Mouse (Mus musculus): ENCODE measurements around the gene Tead4.
A peak's percentile ranks its signal among the peaks of the same experiment; 100 is the strongest.
"Not testable (repeated sequence)": the region's sequence is repeated elsewhere in the genome, so short reads cannot be mapped to it uniquely, and the experiment has no call there.

Gene Tead4

GRCm38 (mm10) chr6:128300134-128301001 is at the start of gene Tead4:
Gene Tead4 (minus strand): TSS chr6:128300823.
- peak; percentile 70 for DNase-seq (ENCODE audit: extremely low spot score)

- no peak for DNase-seq (ENCODE audit: extremely low spot score)
Measured at GRCm38 (mm10) chr6:128349711-128350110, 49.1 kb upstream of the Tead4 start.

DNA sequence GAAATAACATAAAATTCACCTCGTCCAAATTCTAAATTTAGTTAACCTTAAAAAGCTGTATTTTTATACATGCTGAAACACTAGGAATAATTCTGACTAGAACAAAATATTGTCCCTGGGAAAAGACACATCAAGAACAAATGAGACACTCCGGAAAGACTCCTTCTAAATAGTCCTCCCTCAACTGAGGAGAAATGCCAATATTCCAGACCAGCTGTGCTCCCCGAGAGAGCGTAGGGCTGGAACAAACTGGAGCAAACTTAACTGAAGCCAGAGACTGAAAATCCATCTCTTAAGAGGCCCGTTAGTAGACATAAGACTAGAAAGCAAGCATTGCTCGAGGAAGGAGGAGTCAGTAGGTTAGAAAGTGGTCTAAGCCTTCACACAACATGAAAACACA is 46.2 kb upstream of the Tead4 start:
- no peak for DNase-seq (ENCODE audit: extremely low spot score)

GRCm38 (mm10) chr6:128345623-128346022 is 45.0 kb upstream of the Tead4 start:
- DNase-seq (ENCODE audit: extremely low spot score) = no peak

GRCm38 (mm10) chr6:128341956-128342723 is 41.5 kb upstream of the Tead4 start:
- DNase-seq (ENCODE audit: extremely low spot score) = no peak

- no peak for DNase-seq (ENCODE audit: extremely low spot score)
Measured at GRCm38 (mm10) chr6:128338876-128339275, 38.3 kb upstream of the Tead4 start.

DNA sequence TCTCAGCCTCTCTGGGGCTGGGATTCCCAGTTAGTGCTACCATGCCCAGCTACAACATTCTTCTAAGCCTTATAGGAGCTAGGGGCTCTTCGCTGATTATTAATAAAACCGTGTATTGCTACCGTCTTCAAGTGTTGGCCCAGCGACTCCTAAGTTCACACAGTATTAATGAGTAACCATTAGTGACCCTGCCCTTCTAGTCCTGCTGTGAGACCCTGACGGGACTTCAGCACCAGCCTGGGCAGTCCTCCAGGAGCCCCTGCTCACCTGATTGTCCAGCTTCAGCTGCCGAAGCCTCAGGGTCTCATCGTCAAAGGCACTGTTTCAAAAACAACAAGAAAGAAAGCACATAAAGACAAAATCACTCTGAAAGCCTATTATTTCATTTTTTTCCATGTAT is 36.8 kb upstream of the Tead4 start:
- DNase-seq (ENCODE audit: extremely low spot score) = no peak

- peak; percentile 76 for DNase-seq (ENCODE audit: extremely low spot score)
Measured at GRCm38 (mm10) chr6:128334397-128335124, 33.9 kb upstream of the Tead4 start.

GRCm38 (mm10) chr6:128318317-128318716 is 17.7 kb upstream of the Tead4 start:
- DNase-seq (ENCODE audit: extremely low spot score) = peak; percentile 47

GRCm38 (mm10) chr6:128315597-128315996 is 15.0 kb upstream of the Tead4 start:
- no peak for DNase-seq (ENCODE audit: extremely low spot score)

DNA sequence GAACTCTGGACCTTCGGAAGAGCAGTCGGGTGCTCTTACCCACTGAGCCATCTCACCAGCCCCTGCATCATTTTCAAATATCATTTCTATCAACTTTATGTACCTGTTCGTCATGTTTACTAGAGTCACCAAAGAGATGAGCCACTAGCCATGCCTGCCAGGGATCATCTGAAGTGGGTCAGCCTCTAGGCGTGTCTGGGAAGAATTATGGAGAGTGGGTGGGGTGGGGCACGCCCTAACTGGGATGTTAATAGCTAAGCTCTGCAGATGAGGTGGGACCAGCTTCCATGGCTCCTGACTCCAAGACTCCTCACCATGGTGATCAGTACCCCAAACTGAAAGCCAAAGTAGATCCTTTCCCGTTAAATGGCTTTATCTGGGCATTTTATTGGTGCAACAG is 14.2 kb upstream of the Tead4 start:
- no peak for DNase-seq (ENCODE audit: extremely low spot score)

DNA sequence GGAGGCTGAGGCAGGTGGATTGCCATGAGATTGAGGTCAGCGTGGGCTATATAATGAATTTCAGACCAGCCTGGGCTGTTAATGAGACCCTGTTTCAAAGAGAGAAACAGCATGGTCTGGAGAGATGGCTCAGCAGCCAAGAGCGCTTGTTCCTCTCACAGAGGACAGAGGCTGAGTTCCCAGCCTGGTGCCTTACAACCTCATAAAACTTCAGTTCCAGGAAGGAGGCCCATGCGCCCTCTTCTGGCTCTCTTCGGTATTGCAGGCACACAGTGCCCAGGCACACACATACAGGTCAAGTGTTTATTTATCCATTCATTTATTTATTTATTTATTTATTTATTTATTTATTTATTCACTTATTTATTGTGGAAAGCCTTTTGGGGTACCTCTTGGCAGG is 7.7 kb upstream of the Tead4 start:
- peak; percentile 79 for DNase-seq (ENCODE audit: extremely low spot score)

GRCm38 (mm10) chr6:128304801-128305200 is 4.2 kb upstream of the Tead4 start:
- DNase-seq (ENCODE audit: extremely low spot score) = no peak

- not testable (repeated sequence) for DNase-seq (ENCODE audit: extremely low spot score)
Measured at GRCm38 (mm10) chr6:128302640-128303039, 2.0 kb upstream of the Tead4 start.

GRCm38 (mm10) chr6:128301891-128302290 is 1.3 kb upstream of the Tead4 start:
- DNase-seq (ENCODE audit: extremely low spot score) = no peak

GRCm38 (mm10) chr6:128301458-128301857 is 835 bp upstream of the Tead4 start:
- DNase-seq (ENCODE audit: extremely low spot score) = no peak

GRCm38 (mm10) chr6:128299292-128300133 is 1.1 kb downstream of the Tead4 start:
- DNase-seq (ENCODE audit: extremely low spot score) = peak; percentile 42

DNA sequence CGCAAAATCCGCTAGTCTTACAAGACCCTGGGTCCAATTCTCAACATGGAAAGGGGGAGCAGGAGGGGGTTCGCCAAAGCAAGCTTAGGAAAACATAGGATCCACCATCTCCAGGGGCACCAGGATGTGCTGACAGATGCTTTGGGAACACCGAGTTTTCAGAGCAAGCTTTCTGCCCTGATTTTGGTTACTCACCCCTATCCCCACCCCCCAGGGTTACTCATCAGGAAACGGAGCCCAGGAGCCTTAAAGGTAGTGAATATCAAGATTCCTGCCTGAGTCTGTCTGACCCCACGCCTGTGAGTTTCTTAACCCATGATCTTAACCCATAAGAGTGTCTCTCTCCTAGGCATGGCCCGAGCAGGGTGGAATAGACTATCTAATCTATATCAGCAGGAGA is 2.4 kb downstream of the Tead4 start:
- no peak for DNase-seq (ENCODE audit: extremely low spot score)

- no peak for DNase-seq (ENCODE audit: extremely low spot score)
Measured at GRCm38 (mm10) chr6:128296750-128297393, 3.8 kb downstream of the Tead4 start.

GRCm38 (mm10) chr6:128295876-128296749 is 4.5 kb downstream of the Tead4 start:
- no peak for DNase-seq (ENCODE audit: extremely low spot score)

Data from embryo, embryonic 9.5 days (tissue).